Mouse (Mus musculus): ENCODE measurements around the gene Tm2d1.
"Not testable (repeated sequence)": the region's sequence is repeated elsewhere in the genome, so short reads cannot be mapped to it uniquely, and the experiment has no call there.

Tm2d1 gene

GRCm38 (mm10) chr4:98382716-98383424, at the start of gene Tm2d1:
Gene Tm2d1, minus strand, starts transcription at chr4:98383306.
- peak; percentile 88 for DNase-seq (ENCODE audit: low read depth)

GRCm38 (mm10) chr4:98428371-98428770, 45.3 kb upstream of the Tm2d1 start:
- no peak for DNase-seq (ENCODE audit: low read depth)

- not testable (repeated sequence) for DNase-seq (ENCODE audit: low read depth)
These were observed 32.0 kb upstream of the Tm2d1 start for GRCm38 (mm10) chr4:98415150-98415549.

GRCm38 (mm10) chr4:98408455-98408854, 25.3 kb upstream of the Tm2d1 start:
- DNase-seq (ENCODE audit: low read depth), result no peak

GRCm38 (mm10) chr4:98404412-98404811, 21.3 kb upstream of the Tm2d1 start:
- DNase-seq (ENCODE audit: low read depth), result no peak

- no peak for DNase-seq (ENCODE audit: low read depth)
These were observed 20.4 kb upstream of the Tm2d1 start for GRCm38 (mm10) chr4:98403492-98403891.

- no peak for DNase-seq (ENCODE audit: low read depth)
These were observed 18.5 kb upstream of the Tm2d1 start for GRCm38 (mm10) chr4:98401584-98401962.

GRCm38 (mm10) chr4:98400926-98401583, 17.9 kb upstream of the Tm2d1 start:
- DNase-seq (ENCODE audit: low read depth), result no peak

GRCm38 (mm10) chr4:98395690-98396437, 12.8 kb upstream of the Tm2d1 start, which contains the start of gene Patj:
Gene Patj, plus strand, starts transcription at chr4:98395785.
- DNase-seq (ENCODE audit: low read depth), result peak; percentile 68

GRCm38 (mm10) chr4:98395346-98395689, 12.2 kb upstream of the Tm2d1 start:
- DNase-seq (ENCODE audit: low read depth), result no peak

GRCm38 (mm10) chr4:98385036-98385435, 1.9 kb upstream of the Tm2d1 start:
- DNase-seq (ENCODE audit: low read depth), result no peak

GRCm38 (mm10) chr4:98376943-98377342, 6.2 kb downstream of the Tm2d1 start:
- DNase-seq (ENCODE audit: low read depth), result no peak

GRCm38 (mm10) chr4:98375401-98375800, 7.7 kb downstream of the Tm2d1 start:
- DNase-seq (ENCODE audit: low read depth), result peak; percentile 19

- no peak for DNase-seq (ENCODE audit: low read depth)
These were observed 24.9 kb downstream of the Tm2d1 start for GRCm38 (mm10) chr4:98358034-98358809.

- no peak for DNase-seq (ENCODE audit: low read depth)
These were observed 34.5 kb downstream of the Tm2d1 start for GRCm38 (mm10) chr4:98348580-98348979.

GRCm38 (mm10) chr4:98345783-98346182, 37.3 kb downstream of the Tm2d1 start:
- DNase-seq (ENCODE audit: low read depth), result no peak

- DNase-seq (ENCODE audit: low read depth), result no peak
These were observed 43.0 kb downstream of the Tm2d1 start for GRCm38 (mm10) chr4:98339992-98340564.

GRCm38 (mm10) chr4:98338636-98339630, 44.2 kb downstream of the Tm2d1 start:
- no peak for DNase-seq (ENCODE audit: low read depth)

GRCm38 (mm10) chr4:98337197-98337596, 45.9 kb downstream of the Tm2d1 start:
- no peak for DNase-seq (ENCODE audit: low read depth)

GRCm38 (mm10) chr4:98335726-98336125, 47.4 kb downstream of the Tm2d1 start:
- DNase-seq (ENCODE audit: low read depth), result no peak

GRCm38 (mm10) chr4:98322223-98322622, 60.9 kb downstream of the Tm2d1 start:
- peak; percentile 87 for DNase-seq (ENCODE audit: low read depth)
